Comparison of ENCODE assay signal across 8 mouse cellular contexts in genomic region chr13:63814746-63815681, GRCm38 (mm10). TPM values are rescaled to one million over a fixed set of nuclear protein-coding genes. Genes with fewer than 3 reads are reported as not detected.
DNase-seq lines count a peak whose midpoint lies in the region; ATAC-seq lines count a peak whose summit lies in the region.

Gene Ercc6l2, plus strand, starts transcription at chr13:63815240.

- under 1% methylated on average over 82 of the region's 87 CpGs for WGBS in heart, embryonic 13.5 days
- WGBS in liver, embryonic 12.5 days (ENCODE audit: insufficient replicate concordance) = under 1% methylated on average over 87 of the region's 87 CpGs
- WGBS in stomach, embryonic 15.5 days = under 1% methylated on average over 87 of the region's 87 CpGs

- H3K4me1 ChIP-seq in brown adipose tissue, adult 24 weeks (ENCODE audit: control insufficient read depth, insufficient read depth, insufficient read length, low read length) = peaks cover 2% of the 10 kb centered on the region; the same call in 1 of the 2 replicates
- H3K4me1 ChIP-seq in heart, embryonic 13.5 days = peaks cover 16% of the 10 kb centered on the region
- H3K4me1 ChIP-seq in liver, embryonic 12.5 days = peaks cover 23% of the 10 kb centered on the region
- no peaks in the 10 kb centered on the region for H3K4me1 ChIP-seq in stomach, embryonic 15.5 days

- H3K36me3 ChIP-seq in heart, embryonic 13.5 days = no peaks in the 10 kb centered on the region
- H3K36me3 ChIP-seq in liver, embryonic 12.5 days = no peaks in the 10 kb centered on the region
- H3K36me3 ChIP-seq in stomach, embryonic 15.5 days = no peaks in the 10 kb centered on the region

- ATAC-seq in heart, embryonic 13.5 days (ENCODE audit: extremely low read depth, insufficient number of reproducible peaks, low FRiP score, low TSS enrichment) = peak; percentile 97
- ATAC-seq in liver, embryonic 12.5 days = peak; percentile 95
- ATAC-seq in stomach, embryonic 15.5 days (ENCODE audit: insufficient read depth, low FRiP score, low read depth) = peak; percentile 99

- H3K9ac ChIP-seq in heart, embryonic 13.5 days = peak within 1 kb of the TSS; percentile 87
- H3K9ac ChIP-seq in liver, embryonic 12.5 days = peak within 1 kb of the TSS; percentile 81
- H3K9ac ChIP-seq in stomach, embryonic 15.5 days = peak within 1 kb of the TSS; percentile 83

- peak within 1 kb of the TSS; percentile 93 for H3K27ac ChIP-seq in brown adipose tissue, adult 24 weeks (replicated peaks; ENCODE audit: low read depth, low read length)
- H3K27ac ChIP-seq in heart, embryonic 13.5 days (replicated peaks) = peak within 1 kb of the TSS; percentile 93
- H3K27ac ChIP-seq in liver, embryonic 12.5 days = peak within 1 kb of the TSS; percentile 95
- peak within 1 kb of the TSS; percentile 96 for H3K27ac ChIP-seq in stomach, embryonic 15.5 days

- H3K4me3 ChIP-seq in brown adipose tissue, adult 24 weeks (ENCODE audit: insufficient read depth, low read depth, low read length) = peak within 1 kb of the TSS; percentile 80
- H3K4me3 ChIP-seq in heart, embryonic 13.5 days = peak within 1 kb of the TSS; percentile 80
- H3K4me3 ChIP-seq in liver, embryonic 12.5 days = peak within 1 kb of the TSS; percentile 71
- H3K4me3 ChIP-seq in stomach, embryonic 15.5 days (replicated peaks) = peak within 1 kb of the TSS; percentile 72

- peak; percentile 99 for DNase-seq in CD4-positive, CD25-positive, alpha-beta regulatory T cell, adult 2 months (ENCODE audit: low read depth, low spot score)
- peak; percentile 76 for DNase-seq in fat pad, adult 2 months (ENCODE audit: extremely low read depth, low read depth, low spot score)
- peak; percentile 99 for DNase-seq in kidney, postnatal 10 days
- DNase-seq in natural killer cell, adult 2 months (ENCODE audit: low spot score in 2 of 2) = peak; percentile 99 to 100

- H3K27me3 ChIP-seq in heart, embryonic 13.5 days (replicated peaks) = no peaks in the 10 kb centered on the region
- H3K27me3 ChIP-seq in liver, embryonic 12.5 days (replicated peaks) = no peaks in the 10 kb centered on the region
- H3K27me3 ChIP-seq in stomach, embryonic 15.5 days (replicated peaks) = no peaks in the 10 kb centered on the region

- H3K9me3 ChIP-seq in heart, embryonic 13.5 days = no peaks in the 10 kb centered on the region
- H3K9me3 ChIP-seq in liver, embryonic 12.5 days (replicated peaks) = no peaks in the 10 kb centered on the region
- H3K9me3 ChIP-seq in stomach, embryonic 15.5 days = no peaks in the 10 kb centered on the region

- peak within 1 kb of the TSS; percentile 80 for H3K4me2 ChIP-seq in heart, embryonic 13.5 days
- H3K4me2 ChIP-seq in liver, embryonic 12.5 days = peak within 1 kb of the TSS; percentile 85
- H3K4me2 ChIP-seq in stomach, embryonic 15.5 days = peak within 1 kb of the TSS; percentile 82

RNA-seq across cellular contexts. Expression of gene Ercc6l2, which starts in this region (rescaled TPM):
- 7.9 and 11.7 TPM in 2 replicates for polyA plus RNA-seq in brown adipose tissue, adult 24 weeks (2012; ENCODE audit: insufficient read depth, insufficient read length, missing spikeins)
- polyA plus RNA-seq in heart, embryonic 13.5 days (2015; fragmentation: Nextera tagmentation; extraction: Ambion mirVana) = 12.2 and 12.8 TPM in 2 replicates
- 13.9 and 15.0 TPM in 2 replicates for polyA plus RNA-seq in liver, embryonic 12.5 days (2016; fragmentation: Nextera tagmentation; extraction: Ambion mirVana)
- 22.2 and 25.9 TPM in 2 replicates for polyA plus RNA-seq in stomach, embryonic 15.5 days (2015; fragmentation: Nextera tagmentation; extraction: Ambion mirVana)

Comparison
In these comparisons a context has a peak if more than half of its experiments do, and no peak if none do; other contexts are left out.
1. Peak in every context shown above with its lines: DNase-seq, ATAC-seq, H3K4me3 ChIP-seq and H3K27ac ChIP-seq.